Mouse (Mus musculus) hindbrain, embryonic 16.5 days (tissue): ENCODE measurements around the gene Dcun1d3. TPM values are rescaled to one million over a fixed set of nuclear protein-coding genes. Genes with fewer than 3 reads are reported as not detected.

ENCODE experiments used
- ATAC-seq: fragments of 200-750 bp; cut with Nextera tagmentation; 2 replicates; pipeline ENCODE4 v1.8.0; 2017; ENCODE audit warnings: moderate TSS enrichment, moderate library complexity
- H3K27ac ChIP-seq: fragments of 300-500 bp; sonication (generic); 2 replicates; pipeline ENCODE4 v1.5.1; 2014; ENCODE audit warnings: low read depth, mild to moderate bottlenecking, control low read depth, low read length, moderate library complexity
- H3K27me3 ChIP-seq: fragments of 300-500 bp; sonication (generic); replicated peaks from 2 replicates; pipeline ENCODE4 v1.6.1; 2014; ENCODE audit warnings: low read length; ENCODE audit not compliant: control insufficient read depth, insufficient read depth
- H3K36me3 ChIP-seq: fragments of 300-500 bp; sonication (generic); 2 replicates; pipeline ENCODE4 v1.6.1; 2014; ENCODE audit warnings: mild to moderate bottlenecking, low read length, moderate library complexity, mixed read lengths; ENCODE audit not compliant: control insufficient read depth, insufficient read depth
- H3K4me1 ChIP-seq: fragments of 300-500 bp; sonication (generic); 2 replicates; pipeline ENCODE4 v1.6.1; 2014; ENCODE audit warnings: low read depth, low read length; ENCODE audit not compliant: control insufficient read depth, insufficient read depth
- H3K4me2 ChIP-seq: fragments of 300-500 bp; sonication (generic); 2 replicates; pipeline ENCODE4 v1.6.1; 2014; ENCODE audit warnings: mild to moderate bottlenecking, low read length, control low read depth, moderate library complexity
- H3K4me3 ChIP-seq: fragments of 300-500 bp; sonication (generic); 2 replicates; pipeline ENCODE4 v1.5.1; 2014; ENCODE audit warnings: mild to moderate bottlenecking, low read length, control low read depth, moderate library complexity
- H3K9ac ChIP-seq: fragments of 300-500 bp; sonication (generic); 2 replicates; pipeline ENCODE4 v1.6.1; 2014; ENCODE audit warnings: low read depth, mild to moderate bottlenecking, control low read depth, low read length, moderate library complexity
- H3K9me3 ChIP-seq: fragments of 300-500 bp; sonication (generic); 2 replicates; pipeline ENCODE4 v1.6.1; 2014; ENCODE audit warnings: mild to moderate bottlenecking, low read length, moderate library complexity; ENCODE audit not compliant: control insufficient read depth
- WGBS: fragments of 180-500 bp; shearing (Covaris S2); extraction: QIAGEN DNeasy Blood & Tissue Kit; methylation state at CpG from one replicate; pipeline ENCODE4 v1.1.7; 2014; 5-methylcytosine and 5-hydroxymethylcytosine counted together
- polyA plus RNA-seq: library from polyadenylated mRNA; unstranded; fragments of >200 nt; fragmentation: Nextera tagmentation; extraction: Ambion mirVana; gene quantifications from 2 replicates; pipeline ENCODE4 v1.2.1, GENCODE M21; 2015

The Dcun1d3 gene
- polyA plus RNA-seq, 1 experiment from 2014 or later = 15.2 TPM

- 77% methylated on average over 3 of the region's 3 CpGs for WGBS
- no peaks in the 10 kb centered on the region for H3K9me3 ChIP-seq
- H3K27me3 ChIP-seq = no peaks in the 10 kb centered on the region
Observed at GRCm38 (mm10) chr7:119899386-119900057, 3.4 kb upstream of the Dcun1d3 start.

GRCm38 (mm10) chr7:119898247-119898856, 2.3 kb upstream of the Dcun1d3 start:
- Histone ChIP-seq H3K4me1 (peaks cover 17% of the 10 kb centered on the region), H3K36me3 (no peaks in the 10 kb centered on the region), H3K4me3 (no peak overlapping the region), H3K9me3 (no peaks in the 10 kb centered on the region), H3K27ac (no peak overlapping the region), H3K27me3 (no peaks in the 10 kb centered on the region), H3K4me2 (no peak overlapping the region), H3K9ac (no peak overlapping the region)
- WGBS = 57% methylated on average over 1 of the region's 1 CpGs
- no peak for ATAC-seq

More at GRCm38 (mm10) chr7:119899386-119900057, 3.4 kb upstream of the Dcun1d3 start:
- H3K4me2 ChIP-seq = no peak overlapping the region
- no peak overlapping the region for H3K27ac ChIP-seq
- H3K36me3 ChIP-seq = no peaks in the 10 kb centered on the region
- H3K4me1 ChIP-seq = peaks cover 6% of the 10 kb centered on the region; the same call in 1 of the 2 replicates
- no peak overlapping the region for H3K4me3 ChIP-seq
- ATAC-seq = no peak
- H3K9ac ChIP-seq = no peak overlapping the region

- H3K9ac ChIP-seq = no peak overlapping the region
- H3K27me3 ChIP-seq = no peaks in the 10 kb centered on the region
- no peak overlapping the region for H3K27ac ChIP-seq
- WGBS = 91% methylated on average over 8 of the region's 8 CpGs
- no peaks in the 10 kb centered on the region for H3K9me3 ChIP-seq
- ATAC-seq = no peak
- peaks cover 21% of the 10 kb centered on the region for H3K4me1 ChIP-seq
- no peaks in the 10 kb centered on the region for H3K36me3 ChIP-seq
- H3K4me2 ChIP-seq = no peak overlapping the region
- no peak overlapping the region for H3K4me3 ChIP-seq
Observed at GRCm38 (mm10) chr7:119897521-119898109, 1.5 kb upstream of the Dcun1d3 start.

- no peaks in the 10 kb centered on the region for H3K9me3 ChIP-seq
- peak; percentile 61 for ATAC-seq
- 2% methylated on average over 14 of the region's 15 CpGs for WGBS
- no peaks in the 10 kb centered on the region for H3K27me3 ChIP-seq
- H3K36me3 ChIP-seq = no peaks in the 10 kb centered on the region
- peak overlapping the region; percentile 99 for H3K27ac ChIP-seq
- peak overlapping the region; percentile 91 for H3K9ac ChIP-seq
- H3K4me2 ChIP-seq = peak overlapping the region; percentile 58
- peak overlapping the region; percentile 82 for H3K4me3 ChIP-seq
- H3K4me1 ChIP-seq = peaks cover 21% of the 10 kb centered on the region
Observed at GRCm38 (mm10) chr7:119894818-119895544, 1.1 kb downstream of the Dcun1d3 start.

- H3K27ac ChIP-seq = no peak overlapping the region
- H3K4me3 ChIP-seq = no peak overlapping the region
- no peak overlapping the region for H3K9ac ChIP-seq
- H3K36me3 ChIP-seq = no peaks in the 10 kb centered on the region
- H3K4me1 ChIP-seq = peaks cover 21% of the 10 kb centered on the region
- 93% methylated on average over 4 of the region's 4 CpGs for WGBS
- H3K9me3 ChIP-seq = no peaks in the 10 kb centered on the region
- H3K4me2 ChIP-seq = no peak overlapping the region
- H3K27me3 ChIP-seq = no peaks in the 10 kb centered on the region
- no peak for ATAC-seq
Observed at GRCm38 (mm10) chr7:119892742-119893141, 3.4 kb downstream of the Dcun1d3 start.

GRCm38 (mm10) chr7:119892198-119892597, 3.9 kb downstream of the Dcun1d3 start:
- no peak overlapping the region for H3K27ac ChIP-seq
- H3K9ac ChIP-seq = no peak overlapping the region
- no peaks in the 10 kb centered on the region for H3K36me3 ChIP-seq
- peaks cover 20% of the 10 kb centered on the region for H3K4me1 ChIP-seq
- H3K4me2 ChIP-seq = no peak overlapping the region
- no peak overlapping the region for H3K4me3 ChIP-seq
- no peak for ATAC-seq
- H3K27me3 ChIP-seq = no peaks in the 10 kb centered on the region
- H3K9me3 ChIP-seq = no peaks in the 10 kb centered on the region
- 97% methylated on average over 1 of the region's 1 CpGs for WGBS

- Histone ChIP-seq H3K27me3 (no peaks in the 10 kb centered on the region), H3K4me1 (no peaks in the 10 kb centered on the region; the same call in 1 of the 2 replicates), H3K36me3 (no peaks in the 10 kb centered on the region), H3K4me3 (no peak overlapping the region), H3K4me2 (no peak overlapping the region), H3K27ac (no peak overlapping the region), H3K9ac (no peak overlapping the region), H3K9me3 (no peaks in the 10 kb centered on the region)
- ATAC-seq = no peak
- 87% methylated on average over 4 of the region's 4 CpGs for WGBS
Observed at GRCm38 (mm10) chr7:119887887-119888286, 8.2 kb downstream of the Dcun1d3 start.

- H3K27ac ChIP-seq = no peak overlapping the region
- H3K4me1 ChIP-seq = no peaks in the 10 kb centered on the region
- no peaks in the 10 kb centered on the region for H3K27me3 ChIP-seq
- H3K4me3 ChIP-seq = no peak overlapping the region
- H3K9me3 ChIP-seq = no peaks in the 10 kb centered on the region
- no peaks in the 10 kb centered on the region for H3K36me3 ChIP-seq
- 98% methylated on average over 2 of the region's 2 CpGs for WGBS
- no peak for ATAC-seq
- H3K4me2 ChIP-seq = no peak overlapping the region
- H3K9ac ChIP-seq = no peak overlapping the region
Observed at GRCm38 (mm10) chr7:119881229-119881628, 14.9 kb downstream of the Dcun1d3 start.

- Histone ChIP-seq H3K27me3 (no peaks in the 10 kb centered on the region), H3K4me3 (no peak overlapping the region), H3K4me2 (no peak overlapping the region), H3K9ac (no peak overlapping the region), H3K36me3 (no peaks in the 10 kb centered on the region), H3K9me3 (no peaks in the 10 kb centered on the region), H3K27ac (no peak overlapping the region), H3K4me1 (no peaks in the 10 kb centered on the region)
- 89% methylated on average over 5 of the region's 5 CpGs for WGBS
- no peak for ATAC-seq
Observed at GRCm38 (mm10) chr7:119880345-119880744, 15.8 kb downstream of the Dcun1d3 start.
